Mouse (Mus musculus) liver, adult 2 months (tissue): Measurements from ENCODE around the gene Il34.

Experiments
- CTCF ChIP-seq: fragments of 200-500 bp; IDR thresholded peaks from 2 replicates; pipeline ENCODE4 v1.5.1; 2011; ENCODE audit warnings: low read depth, low read length, control low read depth
- POLR2A ChIP-seq: fragments of 200-500 bp; IDR thresholded peaks from 2 replicates; pipeline ENCODE4 v1.6.1; 2011; ENCODE audit warnings: low read length, control low read depth; ENCODE audit not compliant: insufficient read depth; ENCODE audit errors: extremely low read depth

GRCm38 (mm10) chr8:110845821-110846404 is 40.2 kb upstream of the Il34 start:
- TF ChIP-seq POLR2A (no peak), CTCF (no peak)
